Mouse (Mus musculus) hindbrain, embryonic 10.5 days (tissue): ENCODE measurements around the gene Slc38a2. TPM values are rescaled to one million over a fixed set of nuclear protein-coding genes. Genes with fewer than 3 reads are reported as not detected.

ENCODE experiments used
- DNase-seq: peaks from one replicate; pipeline ENCODE4 v3.0.0-alpha.2; 2017; ENCODE audit warnings: low spot score
- H3K27ac ChIP-seq: fragments of 300-500 bp; sonication (generic); 2 replicates; pipeline ENCODE4 v1.5.1; 2016; ENCODE audit warnings: mild to moderate bottlenecking, moderate library complexity
- H3K27me3 ChIP-seq: fragments of 300-500 bp; sonication (generic); 2 replicates; pipeline ENCODE4 v1.6.1; 2016; ENCODE audit warnings: mild to moderate bottlenecking; ENCODE audit not compliant: poor library complexity, insufficient read depth, severe bottlenecking
- H3K36me3 ChIP-seq: fragments of 300-500 bp; sonication (generic); 2 replicates; pipeline ENCODE4 v1.6.1; 2016; ENCODE audit warnings: mild to moderate bottlenecking, moderate library complexity
- H3K4me1 ChIP-seq: fragments of 300-500 bp; sonication (generic); replicated peaks from 2 replicates; pipeline ENCODE4 v1.6.1; 2016; ENCODE audit warnings: mild to moderate bottlenecking
- H3K4me3 ChIP-seq: fragments of 300-500 bp; sonication (generic); 2 replicates; pipeline ENCODE4 v1.5.1; 2016; ENCODE audit warnings: mild to moderate bottlenecking, moderate library complexity
- H3K9me3 ChIP-seq: fragments of 300-500 bp; sonication (generic); 2 replicates; pipeline ENCODE4 v1.6.1; 2016; ENCODE audit warnings: mild to moderate bottlenecking, moderate library complexity
- WGBS: fragments of 180-500 bp; shearing (Covaris S2); methylation state at CpG from one replicate; pipeline ENCODE4 v1.1.7; 2016; 5-methylcytosine and 5-hydroxymethylcytosine counted together
- polyA plus RNA-seq: library from polyadenylated mRNA; unstranded; fragments of >200 nt; fragmentation: Nextera tagmentation; extraction: Ambion mirVana; gene quantifications from 2 replicates; pipeline ENCODE4 v1.2.1, GENCODE M21; 2016

Slc38a2 gene
- polyA plus RNA-seq, 1 experiment from 2014 or later, result 135 TPM

- Histone ChIP-seq H3K4me3 (no peak overlapping the region), H3K9me3 (no peaks in the 10 kb centered on the region), H3K27me3 (no peaks in the 10 kb centered on the region), H3K36me3 (no peaks in the 10 kb centered on the region), H3K27ac (no peak overlapping the region), H3K4me1 (peaks cover 19% of the 10 kb centered on the region; the same call in 1 of the 2 replicates)
- 88% methylated on average over 15 of the region's 15 CpGs for WGBS
- no peak for DNase-seq
These were observed 37.3 kb upstream of the Slc38a2 start for GRCm38 (mm10) chr15:96736663-96737385.

GRCm38 (mm10) chr15:96735562-96736160, 36.1 kb upstream of the Slc38a2 start:
- Histone ChIP-seq H3K9me3 (no peaks in the 10 kb centered on the region), H3K27ac (no peak overlapping the region), H3K36me3 (no peaks in the 10 kb centered on the region), H3K4me1 (peaks cover 19% of the 10 kb centered on the region; the same call in 1 of the 2 replicates), H3K4me3 (no peak overlapping the region), H3K27me3 (no peaks in the 10 kb centered on the region)
- WGBS, result 83% methylated on average over 15 of the region's 15 CpGs
- DNase-seq, result no peak

- H3K4me3 ChIP-seq, result no peak overlapping the region
- no peaks in the 10 kb centered on the region for H3K36me3 ChIP-seq
- no peaks in the 10 kb centered on the region for H3K9me3 ChIP-seq
- H3K27ac ChIP-seq, result no peak overlapping the region
- H3K27me3 ChIP-seq, result no peaks in the 10 kb centered on the region
- no peak for DNase-seq
- peaks cover 19% of the 10 kb centered on the region; the same call in 1 of the 2 replicates for H3K4me1 ChIP-seq
- 73% methylated on average over 7 of the region's 7 CpGs for WGBS
These were observed 34.9 kb upstream of the Slc38a2 start for GRCm38 (mm10) chr15:96734423-96734822.

GRCm38 (mm10) chr15:96730416-96730815, 30.9 kb upstream of the Slc38a2 start:
- no peaks in the 10 kb centered on the region for H3K27me3 ChIP-seq
- no peaks in the 10 kb centered on the region for H3K9me3 ChIP-seq
- no peak overlapping the region for H3K4me3 ChIP-seq
- H3K27ac ChIP-seq, result no peak overlapping the region
- no peaks in the 10 kb centered on the region for H3K36me3 ChIP-seq
- no peak for DNase-seq
- peaks cover 14% of the 10 kb centered on the region; the same call in 1 of the 2 replicates for H3K4me1 ChIP-seq
- WGBS, result 91% methylated on average over 9 of the region's 9 CpGs

- peaks cover 14% of the 10 kb centered on the region; the same call in 1 of the 2 replicates for H3K4me1 ChIP-seq
- no peak overlapping the region for H3K27ac ChIP-seq
- 90% methylated on average over 9 of the region's 9 CpGs for WGBS
- no peaks in the 10 kb centered on the region for H3K27me3 ChIP-seq
- no peak overlapping the region for H3K4me3 ChIP-seq
- H3K9me3 ChIP-seq, result no peaks in the 10 kb centered on the region
- no peak for DNase-seq
- no peaks in the 10 kb centered on the region for H3K36me3 ChIP-seq
These were observed 30.3 kb upstream of the Slc38a2 start for GRCm38 (mm10) chr15:96729785-96730184.

GRCm38 (mm10) chr15:96728993-96729392, 29.5 kb upstream of the Slc38a2 start:
- H3K27me3 ChIP-seq, result no peaks in the 10 kb centered on the region
- peaks cover 12% of the 10 kb centered on the region; the same call in 1 of the 2 replicates for H3K4me1 ChIP-seq
- no peak overlapping the region for H3K27ac ChIP-seq
- DNase-seq, result no peak
- WGBS, result 82% methylated on average over 10 of the region's 10 CpGs
- no peaks in the 10 kb centered on the region for H3K36me3 ChIP-seq
- no peak overlapping the region for H3K4me3 ChIP-seq
- no peaks in the 10 kb centered on the region for H3K9me3 ChIP-seq

GRCm38 (mm10) chr15:96728346-96728745, 28.8 kb upstream of the Slc38a2 start:
- no peak overlapping the region for H3K27ac ChIP-seq
- H3K9me3 ChIP-seq, result no peaks in the 10 kb centered on the region
- DNase-seq, result no peak
- 90% methylated on average over 4 of the region's 4 CpGs for WGBS
- H3K4me1 ChIP-seq, result peaks cover 5% of the 10 kb centered on the region; the same call in 1 of the 2 replicates
- no peak overlapping the region for H3K4me3 ChIP-seq
- H3K36me3 ChIP-seq, result no peaks in the 10 kb centered on the region
- H3K27me3 ChIP-seq, result no peaks in the 10 kb centered on the region

- H3K27ac ChIP-seq, result no peak overlapping the region
- H3K4me1 ChIP-seq, result no peaks in the 10 kb centered on the region
- H3K9me3 ChIP-seq, result no peaks in the 10 kb centered on the region
- DNase-seq, result no peak
- no peaks in the 10 kb centered on the region for H3K27me3 ChIP-seq
- no peak overlapping the region for H3K4me3 ChIP-seq
- no peaks in the 10 kb centered on the region for H3K36me3 ChIP-seq
These were observed 25.0 kb upstream of the Slc38a2 start for GRCm38 (mm10) chr15:96724506-96724905.

GRCm38 (mm10) chr15:96722228-96722627, 22.7 kb upstream of the Slc38a2 start:
- H3K27me3 ChIP-seq, result no peaks in the 10 kb centered on the region
- DNase-seq, result no peak
- no peaks in the 10 kb centered on the region for H3K9me3 ChIP-seq
- H3K4me1 ChIP-seq, result no peaks in the 10 kb centered on the region
- H3K36me3 ChIP-seq, result no peaks in the 10 kb centered on the region
- no peak overlapping the region for H3K4me3 ChIP-seq
- no peak overlapping the region for H3K27ac ChIP-seq
- 77% methylated on average over 7 of the region's 7 CpGs for WGBS

GRCm38 (mm10) chr15:96720146-96720545, 20.6 kb upstream of the Slc38a2 start:
- DNase-seq, result no peak
- H3K4me1 ChIP-seq, result no peaks in the 10 kb centered on the region
- H3K36me3 ChIP-seq, result no peaks in the 10 kb centered on the region
- no peaks in the 10 kb centered on the region for H3K9me3 ChIP-seq
- H3K27me3 ChIP-seq, result no peaks in the 10 kb centered on the region
- WGBS, result 83% methylated on average over 6 of the region's 6 CpGs
- H3K27ac ChIP-seq, result no peak overlapping the region
- no peak overlapping the region for H3K4me3 ChIP-seq

GRCm38 (mm10) chr15:96718466-96718865, 18.9 kb upstream of the Slc38a2 start:
- Histone ChIP-seq H3K4me3 (no peak overlapping the region), H3K27ac (no peak overlapping the region), H3K27me3 (no peaks in the 10 kb centered on the region), H3K9me3 (no peaks in the 10 kb centered on the region), H3K36me3 (no peaks in the 10 kb centered on the region), H3K4me1 (no peaks in the 10 kb centered on the region)
- no peak for DNase-seq
- WGBS, result 84% methylated on average over 7 of the region's 7 CpGs

GRCm38 (mm10) chr15:96717181-96717580, 17.7 kb upstream of the Slc38a2 start:
- no peaks in the 10 kb centered on the region for H3K36me3 ChIP-seq
- no peak overlapping the region for H3K4me3 ChIP-seq
- H3K27me3 ChIP-seq, result no peaks in the 10 kb centered on the region
- 76% methylated on average over 3 of the region's 3 CpGs for WGBS
- H3K4me1 ChIP-seq, result no peaks in the 10 kb centered on the region
- no peak overlapping the region for H3K27ac ChIP-seq
- no peak for DNase-seq
- H3K9me3 ChIP-seq, result no peaks in the 10 kb centered on the region

- H3K27ac ChIP-seq, result no peak overlapping the region
- H3K36me3 ChIP-seq, result no peaks in the 10 kb centered on the region
- DNase-seq, result no peak
- H3K4me1 ChIP-seq, result no peaks in the 10 kb centered on the region
- no peaks in the 10 kb centered on the region for H3K9me3 ChIP-seq
- H3K4me3 ChIP-seq, result no peak overlapping the region
- 91% methylated on average over 4 of the region's 4 CpGs for WGBS
- H3K27me3 ChIP-seq, result no peaks in the 10 kb centered on the region
These were observed 16.8 kb upstream of the Slc38a2 start for GRCm38 (mm10) chr15:96716371-96716770.
